Mouse (Mus musculus) embryonic stem cell, embryonic (primary cell): ENCODE measurements at regions not wholly inside any gene's neighbourhood (a gene's known extent, or its start where the extent isn't known, plus 50 kb on each side); places are given as distances from the start of the nearest gene placed in this dataset.

Source experiments
- CTCF ChIA-PET, 4 experiments: fragments of 300-600 bp in 2 of 4; fragments of 350-600 bp in 2 of 4; sonication (Branson Sonifier 250); formaldehyde crosslinking; loops; one replicate each; lab custom pipeline; 2022; ENCODE audit warnings: inconsistent platforms in 2 of 4; lab: Charles Lee
- POLR2A ChIA-PET, 4 experiments: fragments of 300-600 bp in 2 of 4; fragments of 350-600 bp in 2 of 4; sonication (Branson Sonifier 250); formaldehyde crosslinking; loops; one replicate each; lab custom pipeline; 2022; ENCODE audit warnings: antibody characterized with exemption in 4 of 4, inconsistent platforms in 1 of 4; lab: Charles Lee

DNA sequence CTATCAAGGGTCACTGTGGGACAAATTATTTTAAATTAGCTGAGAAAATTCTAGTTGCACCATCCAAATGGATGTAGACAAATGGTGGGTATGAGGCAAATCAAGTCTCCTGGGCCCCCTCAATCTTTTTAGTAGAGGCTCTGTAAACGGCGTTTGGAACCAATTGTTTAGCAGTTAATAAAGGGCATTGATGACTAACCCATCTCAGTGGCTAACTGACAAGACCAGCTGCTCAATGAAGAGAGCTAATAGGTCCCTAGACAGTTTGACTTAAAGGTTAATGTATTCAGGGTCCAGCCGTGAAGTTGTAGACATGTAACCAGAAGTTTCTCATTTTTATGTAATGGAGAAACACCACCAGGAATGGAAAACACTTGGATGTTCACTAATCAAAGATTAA is 332.6 kb upstream of the Gm21961 start:
- POLR2A ChIA-PET, result no interaction called here
- CTCF ChIA-PET, result no interaction called here

DNA sequence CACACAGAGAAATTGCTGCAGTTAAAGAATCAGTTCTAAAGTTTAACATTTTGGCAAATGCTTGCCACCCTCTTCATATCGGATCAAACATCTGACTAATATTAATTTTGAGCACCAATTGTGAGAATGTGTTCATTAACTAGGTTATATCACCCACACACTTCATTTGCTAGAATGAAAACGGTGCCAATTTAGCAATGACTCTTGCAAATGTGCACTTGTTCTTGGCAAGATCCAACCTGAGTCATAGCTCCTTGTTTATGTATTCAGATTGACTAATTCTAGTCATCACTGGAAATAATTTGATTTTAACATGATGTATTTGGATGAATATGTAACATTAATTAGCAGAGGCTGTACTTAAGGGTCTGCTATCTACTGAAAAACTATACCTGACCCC is 327.8 kb upstream of the Gm21961 start:
- CTCF ChIA-PET, result no interaction called here
- POLR2A ChIA-PET, result no interaction called here

DNA sequence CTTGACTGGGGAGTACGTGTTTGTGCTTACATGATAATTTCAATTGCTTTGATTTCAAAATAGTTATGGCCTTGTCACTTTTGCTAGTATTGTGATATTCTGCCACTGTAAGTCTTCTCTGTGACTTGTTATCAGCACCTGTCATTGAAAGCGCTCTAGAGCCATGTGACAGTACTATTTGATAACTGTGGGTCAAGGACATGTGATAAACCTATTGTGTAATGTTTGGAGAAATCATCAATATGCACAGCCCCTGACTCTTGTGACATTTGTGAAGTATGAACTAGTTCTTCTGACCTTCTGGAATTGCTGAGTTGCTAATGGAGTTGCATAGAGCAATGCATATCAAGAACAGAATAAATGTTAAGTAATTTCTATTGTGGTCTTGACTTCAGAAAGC is 319.4 kb upstream of the Gm21961 start:
- POLR2A ChIA-PET, result no interaction called here
- CTCF ChIA-PET, result no interaction called here

DNA sequence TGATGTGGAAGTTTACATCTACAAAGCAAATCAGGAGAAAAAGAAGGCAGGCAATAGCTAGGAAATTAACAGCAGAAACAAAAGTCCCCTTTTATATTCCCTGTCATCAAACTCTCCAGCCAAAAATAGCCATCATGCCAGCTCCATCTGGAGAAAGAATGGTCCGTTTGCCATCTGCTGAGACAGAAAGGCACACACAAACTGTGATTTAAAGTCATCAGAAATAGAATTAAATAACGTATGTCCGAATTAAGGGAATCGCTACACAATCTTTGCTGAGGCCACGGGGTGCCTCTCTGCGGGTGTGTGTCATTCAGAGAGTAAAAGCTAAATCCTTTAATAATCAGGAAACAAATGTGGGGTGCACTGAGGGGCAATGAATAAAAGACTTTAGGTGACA is 293.4 kb upstream of the Gm21961 start:
- ChIA-PET CTCF (interaction anchor here in 1 of 4 experiments (0.6 kb wide), 1 partner anchor 617 kb away, joined by 4 read pairs; no protein-coding TSS in a partner anchor), POLR2A (no interaction called here)

DNA sequence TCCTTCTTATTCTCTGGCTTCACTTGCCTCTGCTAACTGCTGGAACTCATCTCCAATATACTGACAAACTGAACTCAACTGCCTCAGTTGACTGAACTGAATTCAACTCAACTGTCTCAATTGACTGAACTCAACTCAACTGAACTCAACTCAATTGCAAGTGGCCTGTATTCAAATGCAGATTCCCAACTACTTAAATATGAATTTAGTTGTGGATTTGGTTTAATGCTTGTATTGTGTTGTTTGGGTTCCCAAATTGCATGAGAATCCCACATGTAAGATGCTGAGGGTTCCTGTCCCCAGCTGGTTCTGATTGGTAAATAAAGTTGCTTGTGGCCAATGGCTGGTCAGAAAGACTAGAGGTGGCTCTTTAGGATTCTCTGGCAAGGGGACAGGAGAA is 244.1 kb upstream of the Gm21961 start:
- ChIA-PET CTCF (no interaction called here), POLR2A (no interaction called here)

DNA sequence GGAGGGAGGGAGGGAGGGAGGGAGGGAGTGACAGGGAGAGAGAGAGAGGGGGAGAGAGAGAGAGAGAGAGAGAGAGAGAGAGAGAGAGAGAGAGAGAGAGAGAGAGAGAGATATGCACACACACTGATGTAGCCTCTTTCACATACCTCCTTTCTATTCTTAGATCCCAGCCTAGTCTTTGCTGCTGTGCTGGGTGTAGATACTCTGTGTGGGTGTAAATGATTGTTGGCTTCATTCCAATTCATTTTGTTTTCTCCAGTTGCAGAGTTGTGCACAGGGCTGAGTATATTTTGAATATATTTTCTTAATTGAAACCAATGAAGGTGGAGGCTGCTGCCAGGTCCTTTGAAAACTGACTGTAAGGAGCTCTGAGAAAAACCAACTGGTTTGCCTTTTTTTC is 207.8 kb upstream of the Gm21961 start:
- POLR2A ChIA-PET, result interaction anchor here in 1 of 4 experiments (0.7 kb wide), 1 partner anchor 27 kb away, joined by 5 read pairs; no protein-coding TSS in a partner anchor
- CTCF ChIA-PET, result no interaction called here

DNA sequence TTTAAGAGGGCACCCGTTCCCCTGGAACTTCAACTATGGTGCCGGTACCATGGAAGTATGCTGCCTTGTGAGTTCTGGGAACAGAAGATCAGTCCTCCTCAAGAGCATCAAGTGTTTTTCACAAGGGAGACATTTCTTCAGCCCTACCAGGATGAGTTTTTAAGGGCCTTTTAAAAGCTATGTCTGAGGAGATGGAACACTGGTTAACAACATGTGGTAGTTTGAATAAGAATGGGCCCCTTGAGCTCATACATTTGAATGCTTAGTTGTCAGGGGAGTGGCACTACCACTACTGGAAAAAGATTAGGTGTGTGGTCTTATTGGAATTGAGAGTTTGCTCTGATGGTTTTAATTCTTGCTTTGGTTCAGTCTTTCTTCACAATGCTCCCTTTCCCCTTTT is 203.2 kb upstream of the Gm21961 start:
- POLR2A ChIA-PET, result interaction anchor here in 1 of 4 experiments (0.8 kb wide), 2 partner anchors 54 to 642 kb away, joined by 3 read pairs; no protein-coding TSS in a partner anchor
- CTCF ChIA-PET, result no interaction called here

DNA sequence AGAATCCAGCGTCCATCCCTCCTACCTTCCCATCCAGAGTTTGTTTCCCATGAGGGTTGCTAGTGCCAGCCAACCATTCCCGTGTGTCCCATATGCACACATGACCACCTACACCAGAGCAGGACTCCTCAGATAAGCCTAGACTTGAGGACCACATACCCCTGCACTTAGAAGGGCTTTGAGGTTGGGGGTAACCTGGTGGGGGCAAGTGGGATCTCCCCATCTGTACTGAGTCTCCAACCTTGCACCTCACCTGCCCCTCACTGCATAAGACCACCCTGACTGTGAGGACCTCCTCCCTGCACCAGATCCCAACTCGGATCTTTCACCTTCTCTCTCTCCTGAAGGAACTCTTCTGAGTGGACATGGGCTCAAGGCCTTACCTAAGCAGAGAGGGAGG is 181.6 kb upstream of the Gm21961 start:
- ChIA-PET POLR2A (no interaction called here), CTCF (no interaction called here)

DNA sequence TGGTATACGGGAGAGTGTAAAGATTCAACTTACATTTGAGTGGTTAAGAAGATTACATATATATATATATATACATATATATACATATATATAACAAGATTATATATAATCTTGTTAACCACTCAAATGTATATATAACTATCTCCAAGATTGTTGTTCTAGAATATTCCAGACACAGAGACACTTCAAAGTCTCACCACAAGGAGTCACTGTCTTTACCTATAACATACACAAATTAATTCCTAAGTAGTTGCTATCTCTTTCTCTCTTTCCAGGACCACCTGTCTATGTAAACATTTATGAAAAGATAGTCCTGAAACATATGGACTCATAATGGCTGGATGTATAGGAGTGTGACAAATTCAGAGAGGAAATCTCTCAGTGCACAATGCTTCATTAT is 178.9 kb upstream of the Gm21961 start:
- CTCF ChIA-PET, result no interaction called here
- POLR2A ChIA-PET, result no interaction called here
